Comparison of ENCODE assay signal across 14 mouse cellular contexts in genomic region chr11:76809450-76809849, GRCm38 (mm10). TPM values are rescaled to one million over a fixed set of nuclear protein-coding genes. Genes with fewer than 3 reads are reported as not detected.
DNase-seq lines count a peak whose midpoint lies in the region; ATAC-seq and TF ChIP-seq lines count a peak whose summit lies in the region.
"Had no signal": no experiment of that assay in that cellular context is flagged by ENCODE, and none has a peak within 500 bp of the region (broad histone marks: within the 10 kb centered on the region; RNA-seq: fewer than 3 reads in every experiment).

No protein-coding gene starts in this region.

- H3K27me3 ChIP-seq in midbrain, postnatal 0 days (ENCODE audit: insufficient read depth, low read length): no peaks in the 10 kb centered on the region
- H3K27me3 ChIP-seq in midbrain, embryonic 14.5 days (ENCODE audit: control insufficient read depth, insufficient read depth, low read length): no peaks in the 10 kb centered on the region
- H3K27me3 ChIP-seq: limb, embryonic 15.5 days; megakaryocyte, embryonic 14.5 days; neural tube, embryonic 12.5 days had no signal

- H3K4me3 ChIP-seq in midbrain, postnatal 0 days (ENCODE audit: low read depth, low read length): no peak overlapping the region
- no peak overlapping the region for H3K4me3 ChIP-seq in midbrain, embryonic 14.5 days (replicated peaks; ENCODE audit: low read depth, low read length)
- H3K4me3 ChIP-seq: limb, embryonic 15.5 days; megakaryocyte, embryonic 14.5 days; neural tube, embryonic 12.5 days had no signal

- WGBS in midbrain, postnatal 0 days: 54% methylated on average over 3 of the region's 3 CpGs
- 64% methylated on average over 3 of the region's 3 CpGs for WGBS in midbrain, embryonic 14.5 days

- intact Hi-C loops in heart, postnatal 10 days (cut with DNase I): no loop called here

- H3K4me1 ChIP-seq in midbrain, postnatal 0 days (ENCODE audit: insufficient read depth, low read length): no peaks in the 10 kb centered on the region
- H3K4me1 ChIP-seq in midbrain, embryonic 14.5 days (ENCODE audit: control insufficient read depth, insufficient read depth, low read length): no peaks in the 10 kb centered on the region
- H3K4me1 ChIP-seq: limb, embryonic 15.5 days; megakaryocyte, embryonic 14.5 days; neural tube, embryonic 12.5 days had no signal

- peaks cover 35% of the 10 kb centered on the region for H3K36me3 ChIP-seq in midbrain, postnatal 0 days (ENCODE audit: insufficient read depth, low read length)
- H3K36me3 ChIP-seq in midbrain, embryonic 14.5 days (ENCODE audit: control insufficient read depth, insufficient read depth, low read length): peaks cover 62% of the 10 kb centered on the region

- no peak overlapping the region for H3K4me2 ChIP-seq in midbrain, postnatal 0 days (ENCODE audit: low read depth, low read length, poor library complexity, severe bottlenecking)
- no peak overlapping the region for H3K4me2 ChIP-seq in midbrain, embryonic 14.5 days (ENCODE audit: low read length)
- H3K4me2 ChIP-seq: limb, embryonic 15.5 days; neural tube, embryonic 12.5 days had no signal

- TF ChIP-seq CTCF in midbrain, postnatal 0 days (IDR thresholded peaks at IDR 0.05): no peak

- peak; percentile 69; the same call in 1 of the 2 replicates for ATAC-seq in frontal cortex, adult (ENCODE audit: low TSS enrichment)
- ATAC-seq in midbrain, postnatal 0 days (ENCODE audit: low FRiP score): no peak
- ATAC-seq in midbrain, embryonic 14.5 days (ENCODE audit: low FRiP score, low TSS enrichment): no peak

- H3K27ac ChIP-seq in midbrain, postnatal 0 days (ENCODE audit: low read depth, low read length): no peak overlapping the region
- H3K27ac ChIP-seq in midbrain, embryonic 14.5 days (replicated peaks; ENCODE audit: low read depth, low read length): no peak overlapping the region
- H3K27ac ChIP-seq: limb, embryonic 15.5 days; neural tube, embryonic 12.5 days had no signal

- no peaks in the 10 kb centered on the region for H3K9me3 ChIP-seq in midbrain, postnatal 0 days (ENCODE audit: low read length)
- H3K9me3 ChIP-seq in midbrain, embryonic 14.5 days (ENCODE audit: control insufficient read depth, low read length): no peaks in the 10 kb centered on the region
- H3K9me3 ChIP-seq: limb, embryonic 15.5 days; megakaryocyte, embryonic 14.5 days; neural tube, embryonic 12.5 days had no signal

- H3K9ac ChIP-seq in midbrain, postnatal 0 days (replicated peaks; ENCODE audit: low read length, poor library complexity, severe bottlenecking): no peak overlapping the region
- no peak overlapping the region for H3K9ac ChIP-seq in midbrain, embryonic 14.5 days (replicated peaks; ENCODE audit: low read length)
- H3K9ac ChIP-seq: limb, embryonic 15.5 days; neural tube, embryonic 12.5 days had no signal

- no peak for DNase-seq in frontal cortex, postnatal 10 days (ENCODE audit: low spot score in 2 of 2)
- peak; percentile 10 for DNase-seq in midbrain, postnatal 0 days (ENCODE audit: low spot score)
- no peak for DNase-seq in midbrain, embryonic 14.5 days
- peak; percentile 37 to 47 for DNase-seq in heart, postnatal 10 days
- peak; percentile 45 for DNase-seq in skeletal muscle tissue, adult 2 months (ENCODE audit: low read depth, low spot score)
- DNase-seq in adrenal gland, postnatal 25 days: no peak
- DNase-seq in B cell, adult 2 months: no peak
- DNase-seq: kidney, postnatal 25 days; right cerebral cortex, postnatal 4 days; thymus, adult 2 months had no signal

RNA-seq across cellular contexts. Expression of gene Cpd, which starts 37.4 kb away (rescaled TPM):
- 35.8 and 39.0 TPM in 2 replicates for total RNA-seq in midbrain, postnatal 0 days (2014; rRNA removed)
- 4.2 and 5.3 TPM in 2 replicates for polyA plus RNA-seq in midbrain, postnatal 0 days (2015; fragmentation: Nextera tagmentation; extraction: Ambion mirVana)
- 8.6 and 11.8 TPM in 2 replicates for polyA plus RNA-seq in midbrain, embryonic 14.5 days (2014; fragmentation: Nextera tagmentation; extraction: Ambion mirVana)
- 10 to 100 TPM; 66.5 to 71.9 TPM for total RNA-seq in heart, postnatal 10 days (2021)
- 39.7 and 45.4 TPM in 2 replicates for total RNA-seq in adrenal gland, postnatal 25 days (2021)

RNA-seq across cellular contexts. Expression of gene Gosr1, which starts 46.1 kb away (rescaled TPM):
- total RNA-seq in midbrain, postnatal 0 days (2014; rRNA removed): 30.3 and 30.5 TPM in 2 replicates
- polyA plus RNA-seq in midbrain, postnatal 0 days (2015; fragmentation: Nextera tagmentation; extraction: Ambion mirVana): 23.4 and 26.2 TPM in 2 replicates
- 26.2 and 40.8 TPM in 2 replicates for polyA plus RNA-seq in midbrain, embryonic 14.5 days (2014; fragmentation: Nextera tagmentation; extraction: Ambion mirVana)
- total RNA-seq in heart, postnatal 10 days (2021): 10 to 100 TPM; 30.7 to 32.9 TPM
- 44.6 and 77.1 TPM in 2 replicates for total RNA-seq in adrenal gland, postnatal 25 days (2021)

Comparison
In these comparisons a context has a peak if more than half of its experiments do, and no peak if none do; other contexts are left out.
1. DNase-seq: peak in midbrain, postnatal 0 days (single experiment), heart, postnatal 10 days (2 of 2) and skeletal muscle tissue, adult 2 months (single experiment); none in frontal cortex, postnatal 10 days (0 of 2), midbrain, embryonic 14.5 days (single experiment), adrenal gland, postnatal 25 days (single experiment) and B cell, adult 2 months (0 of 2).